Mouse (Mus musculus): ENCODE results near the gene Cdk2. TPM values are rescaled to one million over a fixed set of nuclear protein-coding genes. Genes with fewer than 3 reads are reported as not detected.

Gene Cdk2
- total and polyA plus RNA-seq, 3 experiments, result 40.5 to 72.4 TPM; not detected in 1

- no peak for DNase-seq (ENCODE audit: low read depth, low spot score)
- H3K4me1 ChIP-seq (ENCODE audit: control insufficient read depth in 1 of 2, insufficient read depth in 2 of 2, low read length in 2 of 2), result peaks cover 13 to 20% of the 10 kb centered on the region in 2 experiments
- no peak overlapping the region for H3K9ac ChIP-seq (ENCODE audit: control insufficient read depth, low read depth, low read length, poor library complexity, severe bottlenecking)
- H3K4me3 ChIP-seq (ENCODE audit: control insufficient read depth in 1 of 2, insufficient read depth in 1 of 2, low read depth in 2 of 2, low read length in 2 of 2), result no peak overlapping the region
- no peaks in the 10 kb centered on the region for H3K9me3 ChIP-seq (replicated peaks; ENCODE audit: insufficient read depth, low read length)
- no peaks in the 10 kb centered on the region for H3K79me2 ChIP-seq (ENCODE audit: control insufficient read depth, insufficient read depth, low read length, poor library complexity)
- H3K27ac ChIP-seq (ENCODE audit: control insufficient read depth, low read depth, low read length), result no peak overlapping the region
- no peaks in the 10 kb centered on the region for H3K27me3 ChIP-seq (ENCODE audit: control insufficient read depth in 1 of 2, insufficient read depth in 2 of 2, low read length in 2 of 2)
- TF ChIP-seq TCF12 (IDR thresholded peaks at IDR 0.05; ENCODE audit: low read depth, low read length), result no peak
- no peak for TF ChIP-seq ZKSCAN1 (IDR thresholded peaks at IDR 0.05; ENCODE audit: low read depth, low read length)
- no peak for TF ChIP-seq POLR2AphosphoS2 (IDR thresholded peaks at IDR 0.05; ENCODE audit: low read length)
- no peak for TF ChIP-seq SIN3A (IDR thresholded peaks at IDR 0.05; ENCODE audit: low read length)
- no peak for TF ChIP-seq USF2 (IDR thresholded peaks at IDR 0.05; ENCODE audit: borderline replicate concordance in 1 of 2, insufficient read depth in 1 of 2, low read depth in 1 of 2, low read length in 2 of 2)
- no peak for TF ChIP-seq SMC3 (IDR thresholded peaks at IDR 0.05; ENCODE audit: low read depth, low read length)
- no peak for TF ChIP-seq MAX (IDR thresholded peaks at IDR 0.05; ENCODE audit: low read length)
- no peak for TF ChIP-seq MYC (IDR thresholded peaks at IDR 0.05; ENCODE audit: low read depth, low read length)
- TF ChIP-seq GABPA (IDR thresholded peaks at IDR 0.05; ENCODE audit: low read depth, low read length), result no peak
- TF ChIP-seq MYB (IDR thresholded peaks at IDR 0.05; ENCODE audit: low read depth, low read length), result no peak
- TF ChIP-seq ELF1 (IDR thresholded peaks at IDR 0.05; ENCODE audit: low read depth, low read length), result no peak
- no peak for TF ChIP-seq ETS1 (IDR thresholded peaks at IDR 0.05; ENCODE audit: low read depth, low read length)
- no peak for TF ChIP-seq GATA1 (IDR thresholded peaks at IDR 0.05; ENCODE audit: low read depth, low read length)
- TF ChIP-seq TAL1 (IDR thresholded peaks at IDR 0.05; ENCODE audit: low read length), result no peak
- TF ChIP-seq POLR2A (IDR thresholded peaks at IDR 0.05; ENCODE audit: control insufficient read depth in 1 of 2, insufficient read depth in 1 of 2, low read depth in 1 of 2, low read length in 2 of 2, poor library complexity in 1 of 2), result no peak
- TF ChIP-seq ZNF384 (IDR thresholded peaks at IDR 0.05; ENCODE audit: low read depth, low read length), result no peak
- no peak for TF ChIP-seq MXI1 (IDR thresholded peaks at IDR 0.05; ENCODE audit: low read depth, low read length)
- no peak for TF ChIP-seq POLR2AphosphoS5 (IDR thresholded peaks at IDR 0.05; ENCODE audit: borderline replicate concordance, low read depth, low read length)
- TF ChIP-seq CHD1 (IDR thresholded peaks at IDR 0.05; ENCODE audit: low read depth, low read length), result no peak
- TF ChIP-seq E2F4 (IDR thresholded peaks at IDR 0.05; ENCODE audit: borderline replicate concordance, low read depth, low read length), result no peak
- H3K36me3 ChIP-seq (ENCODE audit: control insufficient read depth in 1 of 2, insufficient read depth in 2 of 2, low read length in 2 of 2), result peaks cover 0 to 31% of the 10 kb centered on the region in 2 experiments; a peak in 2 of 4 replicates
Measured at GRCm38 (mm10) chr10:128665806-128666205, 39.0 kb downstream of the Cdk2 start.

GRCm38 (mm10) chr10:128665307-128665706, 39.5 kb downstream of the Cdk2 start:
- Histone ChIP-seq H3K9me3 (replicated peaks; ENCODE audit: insufficient read depth, low read length) (no peaks in the 10 kb centered on the region), H3K4me3 (ENCODE audit: control insufficient read depth in 1 of 2, insufficient read depth in 1 of 2, low read depth in 2 of 2, low read length in 2 of 2) (no peak overlapping the region), H3K4me1 (ENCODE audit: control insufficient read depth in 1 of 2, insufficient read depth in 2 of 2, low read length in 2 of 2) (peaks cover 13 to 20% of the 10 kb centered on the region in 2 experiments), H3K9ac (ENCODE audit: control insufficient read depth, low read depth, low read length, poor library complexity, severe bottlenecking) (no peak overlapping the region), H3K27me3 (ENCODE audit: control insufficient read depth in 1 of 2, insufficient read depth in 2 of 2, low read length in 2 of 2) (no peaks in the 10 kb centered on the region), H3K27ac (ENCODE audit: control insufficient read depth, low read depth, low read length) (no peak overlapping the region), H3K79me2 (ENCODE audit: control insufficient read depth, insufficient read depth, low read length, poor library complexity) (no peaks in the 10 kb centered on the region), H3K36me3 (ENCODE audit: control insufficient read depth in 1 of 2, insufficient read depth in 2 of 2, low read length in 2 of 2) (peaks cover 0 to 31% of the 10 kb centered on the region in 2 experiments; a peak in 2 of 4 replicates)
- peak; percentile 40 for DNase-seq (ENCODE audit: low read depth, low spot score)
- TF ChIP-seq TCF12 (IDR thresholded peaks at IDR 0.05; ENCODE audit: low read depth, low read length) (peak; percentile 54; the same call in 1 of the 2 replicates), RCOR1 (IDR thresholded peaks at IDR 0.05; ENCODE audit: low read depth, low read length) (0 out of 2 replicates have a peak, but pooled peaks have one; percentile 16), NELFE (IDR thresholded peaks at IDR 0.05; ENCODE audit: low read depth, low read length) (no peak), NRF1 (IDR thresholded peaks at IDR 0.05; ENCODE audit: insufficient read depth, low read depth, low read length, poor library complexity, severe bottlenecking) (no peak), POLR2A (IDR thresholded peaks at IDR 0.05; ENCODE audit: control insufficient read depth in 1 of 2, insufficient read depth in 1 of 2, low read depth in 1 of 2, low read length in 2 of 2, poor library complexity in 1 of 2) (no peak), MEF2A (IDR thresholded peaks at IDR 0.05; ENCODE audit: extremely low read depth, insufficient replicate concordance, low read depth, low read length, poor library complexity, severe bottlenecking) (peak; percentile 39; the same call in 1 of the 2 replicates), MAZ (IDR thresholded peaks at IDR 0.05; ENCODE audit: low read depth, low read length) (peak; percentile 43; the same call in 1 of the 2 replicates), GATA1 (IDR thresholded peaks at IDR 0.05; ENCODE audit: low read depth, low read length) (peak; percentile 67), ETS1 (IDR thresholded peaks at IDR 0.05; ENCODE audit: low read depth, low read length) (0 out of 2 replicates have a peak, but pooled peaks have one; percentile 29), ZNF384 (IDR thresholded peaks at IDR 0.05; ENCODE audit: low read depth, low read length) (no peak), RAD21 (IDR thresholded peaks at IDR 0.05; ENCODE audit: low read depth, low read length) (no peak), UBTF (IDR thresholded peaks at IDR 0.05; ENCODE audit: borderline replicate concordance, insufficient read depth, low read depth, low read length) (no peak), ELF1 (IDR thresholded peaks at IDR 0.05; ENCODE audit: low read depth, low read length) (no peak), CHD1 (IDR thresholded peaks at IDR 0.05; ENCODE audit: low read depth, low read length) (no peak), SMC3 (IDR thresholded peaks at IDR 0.05; ENCODE audit: low read depth, low read length) (no peak), EP300 (IDR thresholded peaks at IDR 0.05; ENCODE audit: low read depth in 1 of 2, low read length in 2 of 2) (peak; percentile 44 to 53; a peak in 2 of 4 replicates), TAL1 (IDR thresholded peaks at IDR 0.05; ENCODE audit: low read length) (no peak), ZMIZ1 (IDR thresholded peaks at IDR 0.05; ENCODE audit: low read depth, low read length) (no peak), GABPA (IDR thresholded peaks at IDR 0.05; ENCODE audit: low read depth, low read length) (no peak)
